Mouse (Mus musculus) embryo, embryonic 10 days (tissue): ENCODE measurements around the gene Olfr850.

Experiments
- DNase-seq: peaks from one replicate; pipeline ENCODE4 v3.0.0-alpha.2; 2015; ENCODE audit warnings: low spot score

The Olfr850 gene

GRCm38 (mm10) chr9:19478148-19478547 is at the start of gene Olfr850:
Gene Olfr850 (minus strand): TSS chr9:19478248.
- DNase-seq = no peak

- DNase-seq = no peak
These were observed 14.9 kb upstream of the Olfr850 start, which contains the start of gene Olfr851 for GRCm38 (mm10) chr9:19492995-19493394. Gene Olfr851 (plus strand): TSS chr9:19493295.

GRCm38 (mm10) chr9:19439966-19440365 is 38.1 kb downstream of the Olfr850 start, which contains the start of gene Olfr849:
Gene Olfr849 (plus strand): TSS chr9:19440266.
- no peak for DNase-seq
